Mouse (Mus musculus): ENCODE data around the gene Spag16. TPM values are rescaled to one million over a fixed set of nuclear protein-coding genes. Genes with fewer than 3 reads are reported as not detected.

The Spag16 gene
- polyA plus RNA-seq, 1 experiment from 2014 or later = 4.4 TPM

DNA sequence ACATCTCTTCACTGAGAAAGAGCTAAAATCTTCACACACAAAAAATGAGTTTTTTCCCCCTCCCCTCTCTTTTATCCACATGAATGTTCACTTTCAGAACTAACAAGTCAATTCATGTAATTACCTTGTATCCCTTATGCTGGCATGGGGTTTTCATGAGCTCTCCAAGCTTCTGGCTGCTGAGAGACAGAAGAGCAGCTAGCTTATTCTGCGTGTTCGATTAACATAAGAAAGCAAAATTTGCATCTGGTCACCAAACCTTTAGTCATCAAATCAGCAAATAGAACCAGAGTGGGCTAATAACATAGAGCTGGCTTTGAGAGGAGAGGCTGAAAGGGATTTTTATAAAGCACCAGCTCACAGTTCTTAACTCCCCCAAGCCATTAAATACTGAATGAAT lies 700.4 kb downstream of the Spag16 start:
- H3K36me3 ChIP-seq = no peaks in the 10 kb centered on the region
- no peak overlapping the region for H3K27ac ChIP-seq (replicated peaks)
- H3K27me3 ChIP-seq = no peaks in the 10 kb centered on the region
- no peak overlapping the region for H3K4me2 ChIP-seq (replicated peaks)
- 53% methylated on average over 2 of the region's 2 CpGs for WGBS
- H3K9me3 ChIP-seq (replicated peaks) = peaks cover 5% of the 10 kb centered on the region; the same call in 1 of the 2 replicates
- no peaks in the 10 kb centered on the region for H3K4me1 ChIP-seq
- H3K4me3 ChIP-seq (replicated peaks) = no peak overlapping the region
- H3K9ac ChIP-seq = no peak overlapping the region
- ATAC-seq (ENCODE audit: insufficient number of reproducible peaks, low FRiP score, low TSS enrichment, low read depth) = no peak

- Histone ChIP-seq H3K27ac (replicated peaks) (no peak overlapping the region), H3K9ac (no peak overlapping the region), H3K4me1 (no peaks in the 10 kb centered on the region), H3K36me3 (no peaks in the 10 kb centered on the region), H3K27me3 (no peaks in the 10 kb centered on the region), H3K9me3 (replicated peaks) (no peaks in the 10 kb centered on the region), H3K4me2 (replicated peaks) (no peak overlapping the region), H3K4me3 (replicated peaks) (no peak overlapping the region)
- WGBS = 68% methylated on average over 2 of the region's 2 CpGs
- no peak for ATAC-seq (ENCODE audit: insufficient number of reproducible peaks, low FRiP score, low TSS enrichment, low read depth)
Measured at GRCm38 (mm10) chr1:70529771-70530170, 703.0 kb downstream of the Spag16 start.

DNA sequence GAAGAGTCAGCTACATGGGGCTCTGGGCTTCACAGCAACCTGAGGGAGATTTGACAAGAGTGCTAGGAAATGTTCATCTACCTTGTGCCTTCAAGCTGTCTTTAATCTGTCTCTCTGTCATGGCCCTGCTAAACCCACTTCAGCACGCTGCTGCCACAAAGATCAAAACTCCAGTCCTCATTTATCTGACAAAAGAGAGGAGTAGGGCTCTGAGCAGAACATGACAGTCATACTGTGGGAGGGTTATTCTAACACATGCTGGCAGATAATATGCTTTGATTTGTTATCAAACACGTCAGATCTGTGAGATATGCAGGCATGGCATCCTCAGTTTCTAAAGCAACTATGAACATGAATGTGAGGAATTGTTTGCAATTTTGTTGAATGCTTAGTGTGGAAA lies 725.1 kb downstream of the Spag16 start:
- no peak overlapping the region for H3K4me3 ChIP-seq (replicated peaks)
- H3K4me2 ChIP-seq (replicated peaks) = no peak overlapping the region
- no peak overlapping the region for H3K27ac ChIP-seq (replicated peaks)
- 64% methylated on average over 2 of the region's 2 CpGs for WGBS
- ATAC-seq (ENCODE audit: insufficient number of reproducible peaks, low FRiP score, low TSS enrichment, low read depth) = no peak
- H3K36me3 ChIP-seq = no peaks in the 10 kb centered on the region
- H3K27me3 ChIP-seq = no peaks in the 10 kb centered on the region
- no peaks in the 10 kb centered on the region for H3K9me3 ChIP-seq (replicated peaks)
- H3K4me1 ChIP-seq = no peaks in the 10 kb centered on the region
- H3K9ac ChIP-seq = no peak overlapping the region

DNA sequence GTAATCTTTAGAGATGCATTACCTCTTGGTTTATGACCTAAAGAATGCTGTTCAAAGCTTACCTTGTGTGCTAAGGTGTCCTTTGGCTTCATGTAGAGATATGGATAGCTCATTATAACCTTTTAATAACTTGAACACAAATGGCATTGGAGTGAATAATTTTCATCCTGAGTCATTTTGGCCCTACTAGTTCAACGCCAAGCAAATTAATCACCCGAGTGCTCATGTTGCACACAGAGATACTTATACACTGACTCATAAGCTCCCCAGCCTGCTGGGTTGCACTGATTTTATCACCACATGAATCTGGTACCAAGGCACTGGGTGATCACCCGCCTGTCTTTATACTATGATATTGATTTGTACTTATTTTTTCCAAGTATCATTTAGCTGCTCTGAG lies 795.0 kb downstream of the Spag16 start:
- Histone ChIP-seq H3K9ac (no peak overlapping the region), H3K27ac (replicated peaks) (no peak overlapping the region), H3K27me3 (no peaks in the 10 kb centered on the region), H3K36me3 (no peaks in the 10 kb centered on the region), H3K9me3 (replicated peaks) (no peaks in the 10 kb centered on the region), H3K4me3 (replicated peaks) (no peak overlapping the region), H3K4me2 (replicated peaks) (no peak overlapping the region), H3K4me1 (no peaks in the 10 kb centered on the region)
- ATAC-seq (ENCODE audit: insufficient number of reproducible peaks, low FRiP score, low TSS enrichment, low read depth) = no peak
- WGBS = 76% methylated on average over 3 of the region's 3 CpGs

GRCm38 (mm10) chr1:70624803-70625460 lies 798.2 kb downstream of the Spag16 start:
- H3K36me3 ChIP-seq = no peaks in the 10 kb centered on the region
- no peak for ATAC-seq (ENCODE audit: insufficient number of reproducible peaks, low FRiP score, low TSS enrichment, low read depth)
- H3K4me1 ChIP-seq = no peaks in the 10 kb centered on the region
- no peak overlapping the region for H3K4me2 ChIP-seq (replicated peaks)
- no peak overlapping the region for H3K9ac ChIP-seq
- H3K9me3 ChIP-seq (replicated peaks) = no peaks in the 10 kb centered on the region
- no peak overlapping the region for H3K27ac ChIP-seq (replicated peaks)
- WGBS = 56% methylated on average over 5 of the region's 5 CpGs
- no peak overlapping the region for H3K4me3 ChIP-seq (replicated peaks)
- no peaks in the 10 kb centered on the region for H3K27me3 ChIP-seq

GRCm38 (mm10) chr1:70652719-70653118 lies 825.9 kb downstream of the Spag16 start:
- H3K9me3 ChIP-seq (replicated peaks) = no peaks in the 10 kb centered on the region
- H3K4me3 ChIP-seq (replicated peaks) = no peak overlapping the region
- WGBS = 82% methylated on average over 4 of the region's 4 CpGs
- no peaks in the 10 kb centered on the region for H3K4me1 ChIP-seq
- ATAC-seq (ENCODE audit: insufficient number of reproducible peaks, low FRiP score, low TSS enrichment, low read depth) = no peak
- no peak overlapping the region for H3K4me2 ChIP-seq (replicated peaks)
- H3K27ac ChIP-seq (replicated peaks) = no peak overlapping the region
- H3K36me3 ChIP-seq = no peaks in the 10 kb centered on the region
- no peak overlapping the region for H3K9ac ChIP-seq
- no peaks in the 10 kb centered on the region for H3K27me3 ChIP-seq

- no peak overlapping the region for H3K4me2 ChIP-seq (replicated peaks)
Measured at GRCm38 (mm10) chr1:70692529-70692928, 865.8 kb downstream of the Spag16 start.

GRCm38 (mm10) chr1:70700270-70700669 lies 873.5 kb downstream of the Spag16 start:
- no peak for ATAC-seq (ENCODE audit: insufficient number of reproducible peaks, low FRiP score, low TSS enrichment, low read depth)
- WGBS = 65% methylated on average over 5 of the region's 5 CpGs

More at GRCm38 (mm10) chr1:70692529-70692928, 865.8 kb downstream of the Spag16 start:
- Histone ChIP-seq H3K27me3 (no peaks in the 10 kb centered on the region), H3K36me3 (no peaks in the 10 kb centered on the region), H3K27ac (replicated peaks) (no peak overlapping the region), H3K4me3 (replicated peaks) (no peak overlapping the region), H3K4me1 (no peaks in the 10 kb centered on the region), H3K9ac (no peak overlapping the region), H3K9me3 (replicated peaks) (no peaks in the 10 kb centered on the region)
- no peak for ATAC-seq (ENCODE audit: insufficient number of reproducible peaks, low FRiP score, low TSS enrichment, low read depth)
- 84% methylated on average over 2 of the region's 2 CpGs for WGBS

DNA sequence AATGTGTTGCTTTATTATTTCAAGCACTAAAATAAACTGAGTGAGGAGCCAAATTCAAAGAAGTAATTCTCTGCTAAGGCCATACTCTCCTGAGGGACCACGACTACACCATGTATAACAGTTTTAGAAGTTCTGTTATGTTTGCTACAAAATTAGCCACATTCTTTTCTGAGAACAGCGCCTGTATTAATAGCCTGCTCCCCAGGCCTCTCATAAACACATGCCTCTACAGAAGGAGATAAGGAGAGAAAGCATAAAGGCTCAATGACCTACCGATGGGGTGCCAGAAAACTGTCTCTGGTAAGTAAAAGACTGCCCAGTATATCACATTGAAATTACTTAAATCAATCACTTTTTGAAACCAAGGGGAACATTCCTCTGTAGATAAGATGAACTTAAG lies 877.2 kb downstream of the Spag16 start:
- H3K9ac ChIP-seq = no peak overlapping the region
- no peaks in the 10 kb centered on the region for H3K9me3 ChIP-seq (replicated peaks)
- no peaks in the 10 kb centered on the region for H3K4me1 ChIP-seq
- no peak overlapping the region for H3K4me3 ChIP-seq (replicated peaks)
- no peak overlapping the region for H3K4me2 ChIP-seq (replicated peaks)
- H3K36me3 ChIP-seq = no peaks in the 10 kb centered on the region
- WGBS = 80% methylated on average over 3 of the region's 3 CpGs
- no peak for ATAC-seq (ENCODE audit: insufficient number of reproducible peaks, low FRiP score, low TSS enrichment, low read depth)
- no peak overlapping the region for H3K27ac ChIP-seq (replicated peaks)
- H3K27me3 ChIP-seq = no peaks in the 10 kb centered on the region

More at GRCm38 (mm10) chr1:70700270-70700669, 873.5 kb downstream of the Spag16 start:
- H3K36me3 ChIP-seq = no peaks in the 10 kb centered on the region
- H3K4me3 ChIP-seq (replicated peaks) = no peak overlapping the region
- no peaks in the 10 kb centered on the region for H3K27me3 ChIP-seq
- no peaks in the 10 kb centered on the region for H3K9me3 ChIP-seq (replicated peaks)
- no peak overlapping the region for H3K9ac ChIP-seq
- no peak overlapping the region for H3K27ac ChIP-seq (replicated peaks)
- no peak overlapping the region for H3K4me2 ChIP-seq (replicated peaks)
- no peaks in the 10 kb centered on the region for H3K4me1 ChIP-seq

DNA sequence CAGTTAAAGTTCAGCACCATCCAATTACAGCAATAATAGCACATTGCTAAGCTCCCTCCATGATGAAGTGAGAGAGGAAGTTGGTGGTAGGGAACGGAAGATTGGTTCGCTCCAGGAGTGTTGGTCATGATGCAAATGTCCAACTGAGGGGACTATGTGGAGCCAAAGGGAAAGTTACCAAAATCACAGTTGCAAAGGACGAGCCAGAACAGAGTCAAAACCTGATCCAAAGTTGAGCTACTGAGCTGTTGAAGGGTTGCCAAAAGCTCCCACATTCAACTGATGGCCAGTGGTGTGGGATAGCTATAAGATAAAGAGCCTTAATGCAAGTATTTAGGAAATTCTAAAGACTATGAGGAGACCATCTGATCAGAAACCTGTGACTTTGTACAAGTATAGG lies 879.1 kb downstream of the Spag16 start:
- H3K4me3 ChIP-seq (replicated peaks) = no peak overlapping the region

GRCm38 (mm10) chr1:70725045-70725444 lies 898.3 kb downstream of the Spag16 start:
- no peak overlapping the region for H3K4me3 ChIP-seq (replicated peaks)
- 53% methylated on average over 5 of the region's 5 CpGs for WGBS
- H3K4me2 ChIP-seq (replicated peaks) = no peak overlapping the region
- no peak for ATAC-seq (ENCODE audit: insufficient number of reproducible peaks, low FRiP score, low TSS enrichment, low read depth)
- peaks cover 4% of the 10 kb centered on the region; the same call in 1 of the 2 replicates for H3K27me3 ChIP-seq
- H3K9me3 ChIP-seq (replicated peaks) = no peaks in the 10 kb centered on the region
- no peaks in the 10 kb centered on the region for H3K36me3 ChIP-seq
- no peak overlapping the region for H3K9ac ChIP-seq
- H3K27ac ChIP-seq (replicated peaks) = no peak overlapping the region
- no peaks in the 10 kb centered on the region for H3K4me1 ChIP-seq

More for the DNA sequence above, 879.1 kb downstream of the Spag16 start:
- H3K9ac ChIP-seq = no peak overlapping the region
- no peaks in the 10 kb centered on the region for H3K9me3 ChIP-seq (replicated peaks)
- H3K4me1 ChIP-seq = no peaks in the 10 kb centered on the region
- no peaks in the 10 kb centered on the region for H3K36me3 ChIP-seq
- H3K27me3 ChIP-seq = no peaks in the 10 kb centered on the region
- ATAC-seq (ENCODE audit: insufficient number of reproducible peaks, low FRiP score, low TSS enrichment, low read depth) = no peak
- WGBS = 77% methylated on average over 3 of the region's 3 CpGs
- H3K4me2 ChIP-seq (replicated peaks) = no peak overlapping the region
- H3K27ac ChIP-seq (replicated peaks) = no peak overlapping the region

- Histone ChIP-seq H3K9ac (no peak within 1 kb of the TSS), H3K27ac (replicated peaks) (no peak within 1 kb of the TSS), H3K27me3 (peaks cover 4% of the 10 kb centered on the region; the same call in 1 of the 2 replicates), H3K9me3 (replicated peaks) (no peaks in the 10 kb centered on the region), H3K4me3 (replicated peaks) (no peak within 1 kb of the TSS), H3K4me2 (replicated peaks) (no peak within 1 kb of the TSS), H3K36me3 (no peaks in the 10 kb centered on the region), H3K4me1 (no peaks in the 10 kb centered on the region)
- WGBS = 7% methylated on average over 13 of the region's 13 CpGs
- ATAC-seq (ENCODE audit: insufficient number of reproducible peaks, low FRiP score, low TSS enrichment, low read depth) = no peak
Measured at GRCm38 (mm10) chr1:70725655-70726066, 898.9 kb downstream of the Spag16 start, which contains the start of gene Vwc2l. Gene Vwc2l, plus strand, starts transcription at chr1:70725715.

All from embryonic facial prominence, embryonic 15.5 days (tissue).